Mouse (Mus musculus): ENCODE data around the gene Trappc6a.

DNA sequence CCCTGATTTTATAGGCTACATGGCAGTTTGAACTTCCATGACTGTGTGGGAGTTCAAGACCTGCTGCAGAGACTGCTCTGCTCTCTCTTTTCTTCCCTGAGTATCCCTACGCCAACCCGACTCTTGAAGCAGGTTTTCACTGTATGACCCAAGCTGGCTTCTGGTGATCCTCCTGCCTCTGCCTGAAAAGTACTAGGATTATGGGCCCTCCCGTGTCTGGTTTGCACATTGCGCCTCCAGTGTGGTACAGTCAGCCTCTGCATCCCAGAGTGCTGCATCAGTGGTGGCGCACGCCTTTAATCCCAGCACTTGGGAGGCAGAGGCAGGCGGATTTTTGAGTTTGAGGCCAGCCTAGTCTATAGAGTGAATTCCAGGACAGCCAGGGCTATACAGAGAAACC lies 1.6 kb downstream of the Trappc6a start:
- TF ChIP-seq POLR2A (IDR thresholded peaks at IDR 0.05; ENCODE audit: control insufficient read depth, low read depth, low read length) (no peak), CTCF (IDR thresholded peaks at IDR 0.05; ENCODE audit: control insufficient read depth, insufficient read depth, insufficient replicate concordance, low read depth, low read length) (no peak)
